Mouse (Mus musculus) ES-E14 (cell line): Measurements from ENCODE around the gene Erc1. TPM values are rescaled to one million over a fixed set of nuclear protein-coding genes. Genes with fewer than 3 reads are reported as not detected.

Source experiments
- DNase-seq: peaks from one replicate; pipeline ENCODE4 v3.0.0-alpha.2; 2013; ENCODE audit warnings: low read depth, low spot score
- H3K27ac ChIP-seq: 2 replicates; pipeline ENCODE4 v1.5.1; 2012; ENCODE audit warnings: low read depth, mild to moderate bottlenecking, low read length, moderate library complexity, mixed read lengths; ENCODE audit not compliant: poor library complexity, insufficient read depth, severe bottlenecking
- H3K36me3 ChIP-seq: 2 replicates; pipeline ENCODE4 v1.6.1; 2012; ENCODE audit warnings: mild to moderate bottlenecking, low read length, moderate library complexity, mixed read lengths; ENCODE audit not compliant: control insufficient read depth, poor library complexity, insufficient read depth, severe bottlenecking
- H3K4me1 ChIP-seq, 2 experiments: fragments of 150-350 bp in 1 of 2; sonication (generic) in 1 of 2; 2 replicates each; pipeline ENCODE4 v1.6.1; 2012; ENCODE audit warnings: low read length in 2 of 2, mild to moderate bottlenecking in 1 of 2, mixed read lengths in 1 of 2; ENCODE audit not compliant: control insufficient read depth in 2 of 2, insufficient read depth in 2 of 2, poor library complexity in 1 of 2
- H3K4me3 ChIP-seq, 2 experiments: fragments of 150-350 bp in 1 of 2; sonication (generic) in 1 of 2; 2 replicates each; pipeline ENCODE4 v1.5.1; 2012; ENCODE audit warnings: low read length in 2 of 2, low read depth in 1 of 2, mild to moderate bottlenecking in 1 of 2, mixed read lengths in 1 of 2; ENCODE audit not compliant: insufficient read depth in 1 of 2, poor library complexity in 1 of 2, severe bottlenecking in 1 of 2
- H3K9ac ChIP-seq: 2 replicates; pipeline ENCODE4 v1.6.1; 2012; ENCODE audit warnings: low read depth, mild to moderate bottlenecking, low read length, mixed read lengths; ENCODE audit not compliant: poor library complexity, insufficient read depth, severe bottlenecking
- H3K9me3 ChIP-seq: fragments of 150-350 bp; sonication (generic); 2 replicates; pipeline ENCODE4 v1.6.1; 2012; ENCODE audit warnings: low read depth, mild to moderate bottlenecking, low read length; ENCODE audit not compliant: control insufficient read depth, insufficient read depth
- CHD2 ChIP-seq: IDR thresholded peaks from 2 replicates; pipeline ENCODE4 v1.6.1; 2014; ENCODE audit warnings: mild to moderate bottlenecking, low read depth, low read length, inconsistent platforms
- HCFC1 ChIP-seq: IDR thresholded peaks from 2 replicates; pipeline ENCODE4 v1.6.1; 2012; ENCODE audit warnings: low read length, inconsistent platforms, borderline replicate concordance; ENCODE audit not compliant: insufficient read depth
- MAFK ChIP-seq: IDR thresholded peaks from 2 replicates; pipeline ENCODE4 v1.6.1; 2014; ENCODE audit warnings: mild to moderate bottlenecking, low read depth, low read length, inconsistent platforms; ENCODE audit not compliant: insufficient read depth
- ZC3H11A ChIP-seq: IDR thresholded peaks from 2 replicates; pipeline ENCODE4 v1.6.1; 2012; ENCODE audit warnings: low read depth, mild to moderate bottlenecking, inconsistent platforms, low read length, borderline replicate concordance
- ZNF384 ChIP-seq: IDR thresholded peaks from 2 replicates; pipeline ENCODE4 v1.6.1; 2012; ENCODE audit warnings: low read depth, low read length, inconsistent platforms
- in situ Hi-C, 2 experiments: fragments of 600-800 bp; cut with MboI; formaldehyde crosslinking; loops; one replicate each; pipeline ENCODE4 v1.15.1; 2025; ENCODE audit warnings: low sequenced_read_pairs in 2 of 2, inconsistent platforms in 1 of 2; ENCODE audit not compliant: unreplicated experiment in 2 of 2
- total RNA-seq: library from RNA; depleted of rRNA; stranded (reverse); fragments of 300-350 nt; gene quantifications from 2 replicates; pipeline ENCODE4 v1.2.3, GENCODE M21; 2012

The Erc1 gene
- total RNA-seq, 1 experiment, result 16.5 TPM

DNA sequence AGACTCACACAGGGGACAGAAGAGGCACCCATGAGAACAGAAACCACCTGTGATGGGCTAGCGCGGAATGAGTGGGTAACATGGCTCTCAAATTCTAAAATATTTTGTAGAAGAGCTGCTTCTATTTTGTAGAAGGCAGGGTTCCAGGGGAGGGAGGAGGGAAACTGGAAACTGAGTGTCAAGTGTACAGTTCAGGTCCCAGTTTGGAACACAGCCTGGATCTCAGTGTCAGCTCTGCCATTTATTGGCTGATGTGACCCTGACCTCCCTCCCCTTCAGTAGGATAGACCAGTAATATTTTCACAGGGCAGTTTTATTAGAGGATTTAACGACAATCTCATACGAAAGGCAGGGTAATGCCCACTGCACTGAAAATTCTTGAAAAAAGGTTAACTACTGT is 271.3 kb downstream of the Erc1 start:
- no peaks in the 10 kb centered on the region for H3K4me1 ChIP-seq
- DNase-seq, result no peak
- peaks cover 7% of the 10 kb centered on the region for H3K36me3 ChIP-seq
- no peak overlapping the region for H3K27ac ChIP-seq
- in situ Hi-C loops, result no loop called here
- TF ChIP-seq CHD2, result no peak
- TF ChIP-seq HCFC1, result no peak
- TF ChIP-seq MAFK, result no peak
- TF ChIP-seq ZNF384, result no peak
- TF ChIP-seq ZC3H11A, result no peak
- H3K9me3 ChIP-seq, result no peaks in the 10 kb centered on the region
- H3K9ac ChIP-seq, result no peak overlapping the region
- H3K4me3 ChIP-seq, result no peak overlapping the region

DNA sequence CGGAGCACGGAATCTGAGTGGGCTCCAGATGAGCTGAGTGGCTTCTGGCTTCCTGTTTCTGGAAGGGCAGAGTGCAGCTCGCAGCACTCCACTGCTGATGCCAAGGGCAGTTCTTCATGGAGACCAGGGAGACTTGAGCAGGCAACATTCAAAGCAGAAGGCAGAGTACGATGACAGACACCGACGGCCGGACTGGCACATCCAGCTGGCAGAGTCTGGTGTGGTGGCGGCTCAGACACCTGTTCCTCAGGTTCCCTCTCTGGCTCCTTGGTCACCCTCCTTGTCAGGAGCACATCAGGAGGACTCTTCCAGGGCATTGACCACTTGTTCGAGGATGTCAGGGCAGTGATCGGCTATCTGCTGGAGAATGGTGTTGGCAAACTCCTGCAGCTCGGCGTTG is 272.6 kb downstream of the Erc1 start:
- no peaks in the 10 kb centered on the region for H3K4me1 ChIP-seq
- peaks cover 7% of the 10 kb centered on the region for H3K36me3 ChIP-seq
- H3K9me3 ChIP-seq, result no peaks in the 10 kb centered on the region
- H3K4me3 ChIP-seq, result no peak overlapping the region
- H3K9ac ChIP-seq, result no peak overlapping the region
- DNase-seq, result no peak
- no peak overlapping the region for H3K27ac ChIP-seq
- no peak for TF ChIP-seq CHD2
- no peak for TF ChIP-seq ZC3H11A
- no peak for TF ChIP-seq HCFC1
- no peak for TF ChIP-seq ZNF384
- TF ChIP-seq MAFK, result no peak
- in situ Hi-C loops, result no loop called here

- no peak overlapping the region for H3K9ac ChIP-seq
- no peak overlapping the region for H3K4me3 ChIP-seq
- H3K27ac ChIP-seq, result no peak overlapping the region
- peaks cover 7% of the 10 kb centered on the region for H3K36me3 ChIP-seq
- DNase-seq, result no peak
- no peaks in the 10 kb centered on the region for H3K9me3 ChIP-seq
- in situ Hi-C loops, result no loop called here
- no peaks in the 10 kb centered on the region for H3K4me1 ChIP-seq
- no peak for TF ChIP-seq HCFC1
These were observed 275.7 kb downstream of the Erc1 start for GRCm38 (mm10) chr6:119572296-119572695.

DNA sequence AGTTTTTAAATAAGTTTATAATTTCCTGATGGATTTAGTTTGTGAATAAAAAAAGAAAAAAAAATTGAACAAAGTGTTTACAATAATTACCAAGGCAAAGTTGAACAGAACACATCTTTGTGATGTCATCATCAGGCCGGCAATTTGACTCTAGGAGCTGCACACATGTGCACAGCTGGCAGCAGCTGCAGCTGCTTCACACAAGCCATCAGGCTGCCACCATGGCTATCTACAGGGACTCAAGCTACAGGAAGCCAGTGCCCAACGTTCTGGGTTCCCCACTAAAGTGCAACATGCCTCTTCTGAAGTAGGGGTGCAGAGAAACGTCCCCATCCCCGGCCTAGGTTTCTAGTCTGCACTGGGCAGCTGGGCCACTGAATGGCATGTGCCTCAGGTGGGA is 277.2 kb downstream of the Erc1 start:
- TF ChIP-seq ZNF384 (no peak), MAFK (no peak), HCFC1 (no peak), ZC3H11A (no peak)
- Histone ChIP-seq H3K9me3 (no peaks in the 10 kb centered on the region), H3K4me3 (no peak overlapping the region), H3K27ac (no peak overlapping the region), H3K36me3 (peaks cover 7% of the 10 kb centered on the region), H3K9ac (no peak overlapping the region), H3K4me1 (no peaks in the 10 kb centered on the region)
- DNase-seq, result no peak
- in situ Hi-C loops, result no loop called here

GRCm38 (mm10) chr6:119568339-119568738 is 279.6 kb downstream of the Erc1 start:
- no peak for DNase-seq
- no peaks in the 10 kb centered on the region for H3K9me3 ChIP-seq
- H3K4me1 ChIP-seq, result no peaks in the 10 kb centered on the region
- in situ Hi-C loops, result no loop called here
- no peak overlapping the region for H3K27ac ChIP-seq
- TF ChIP-seq CHD2, result no peak
- TF ChIP-seq ZNF384, result no peak
- no peak for TF ChIP-seq HCFC1
- no peak for TF ChIP-seq MAFK
- no peak for TF ChIP-seq ZC3H11A
- H3K36me3 ChIP-seq, result no peaks in the 10 kb centered on the region
- no peak overlapping the region for H3K4me3 ChIP-seq
- H3K9ac ChIP-seq, result no peak overlapping the region
